ENCODE assay signal across 17 mouse cellular contexts in genomic region chr17:16004002-16004401, GRCm38 (mm10).
"Had no signal": no experiment of that assay in that cellular context is flagged by ENCODE, and none has a peak within 500 bp of the region (broad histone marks: within the 10 kb centered on the region; RNA-seq: fewer than 3 reads in every experiment).

No protein-coding gene starts in this region.

- H3K9me3 ChIP-seq: liver, embryonic 13.5 days; megakaryocyte, embryonic 14.5 days; midbrain, embryonic 15.5 days; neural tube, embryonic 12.5 days; neural tube, embryonic 15.5 days had no signal

- DNase-seq: kidney, adult 18-20 months; kidney, adult 9 months; kidney, postnatal 14 days; kidney, postnatal 4 days; liver, embryonic 13.5 days; lung, adult 2 months; right cerebral cortex, adult 18-20 months; right cerebral cortex, postnatal 14 days; right cerebral cortex, postnatal 4 days; thymus, postnatal 25 days had no signal

- H3K4me1 ChIP-seq: liver, embryonic 13.5 days; megakaryocyte, embryonic 14.5 days had no signal

- H3K27ac ChIP-seq: left cerebral cortex, adult 2 months; liver, embryonic 13.5 days; neural tube, embryonic 12.5 days; neural tube, embryonic 15.5 days had no signal

- ATAC-seq: lung, postnatal 0 days; midbrain, embryonic 15.5 days had no signal

- H3K9ac ChIP-seq: liver, embryonic 13.5 days; midbrain, embryonic 15.5 days; neural tube, embryonic 12.5 days; neural tube, embryonic 15.5 days had no signal

- H3K4me2 ChIP-seq: liver, embryonic 13.5 days; midbrain, embryonic 11.5 days; midbrain, embryonic 15.5 days; neural tube, embryonic 12.5 days; neural tube, embryonic 15.5 days had no signal

- H3K36me3 ChIP-seq: liver, embryonic 13.5 days; midbrain, embryonic 15.5 days; neural tube, embryonic 12.5 days; neural tube, embryonic 15.5 days had no signal

- H3K4me3 ChIP-seq: left cerebral cortex, adult 2 months; liver, embryonic 13.5 days; megakaryocyte, embryonic 14.5 days; midbrain, embryonic 15.5 days; neural tube, embryonic 12.5 days; neural tube, embryonic 15.5 days had no signal

- H3K27me3 ChIP-seq: liver, embryonic 13.5 days; megakaryocyte, embryonic 14.5 days; midbrain, embryonic 15.5 days; neural tube, embryonic 12.5 days; neural tube, embryonic 15.5 days had no signal
